Mouse (Mus musculus) R1 (cell line): ENCODE measurements at regions not wholly inside any gene's neighbourhood (a gene's known extent, or its start where the extent isn't known, plus 50 kb on each side); places are given as distances from the start of the nearest gene placed in this dataset.

ENCODE experiments used
- DNase-seq: peaks from one replicate; pipeline ENCODE4 v3.0.0-alpha.2; 2018; ENCODE audit warnings: low read depth, low spot score

GRCm38 (mm10) chr13:85639376-85640229, 350.7 kb upstream of the Rasa1 start:
- DNase-seq: peak; percentile 10

DNA sequence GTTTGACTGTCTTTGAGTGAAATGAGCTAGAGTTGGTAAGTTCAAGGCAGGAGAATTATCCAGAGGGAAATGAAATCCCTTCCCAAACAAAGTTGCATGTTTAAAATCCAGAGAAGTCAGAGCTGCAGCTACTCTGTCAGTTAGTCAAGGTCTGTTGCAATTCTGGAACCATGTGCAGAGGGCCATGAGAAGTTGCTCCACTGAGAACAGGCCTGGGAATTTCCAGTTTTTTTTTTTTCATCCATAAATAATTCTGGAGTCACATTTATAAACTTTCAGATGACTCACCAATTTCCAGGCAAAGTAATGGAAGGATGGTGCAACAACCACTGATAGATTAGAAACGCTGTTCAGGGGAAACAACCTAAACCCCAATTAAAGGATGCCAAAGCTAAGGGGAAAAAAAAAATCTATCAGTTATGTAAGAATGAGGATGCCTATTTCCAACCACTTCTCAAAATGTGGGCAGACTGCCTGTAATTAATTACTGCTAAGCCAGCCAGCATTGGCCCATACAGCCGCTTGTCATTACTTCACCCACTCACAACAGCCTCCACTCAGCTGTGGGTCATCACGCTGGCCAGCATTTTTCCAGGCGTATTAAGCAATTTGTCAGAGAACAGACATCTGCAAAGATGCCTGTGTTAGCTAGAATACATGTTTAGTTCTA, 340.7 kb upstream of the Rasa1 start:
- DNase-seq: no peak
